Mouse (Mus musculus): Measurements from ENCODE around the gene Ank3. TPM values are rescaled to one million over a fixed set of nuclear protein-coding genes. Genes with fewer than 3 reads are reported as not detected.

Gene Ank3
- total RNA-seq, 1 experiment from 2014 or later: 19.4 TPM

DNA sequence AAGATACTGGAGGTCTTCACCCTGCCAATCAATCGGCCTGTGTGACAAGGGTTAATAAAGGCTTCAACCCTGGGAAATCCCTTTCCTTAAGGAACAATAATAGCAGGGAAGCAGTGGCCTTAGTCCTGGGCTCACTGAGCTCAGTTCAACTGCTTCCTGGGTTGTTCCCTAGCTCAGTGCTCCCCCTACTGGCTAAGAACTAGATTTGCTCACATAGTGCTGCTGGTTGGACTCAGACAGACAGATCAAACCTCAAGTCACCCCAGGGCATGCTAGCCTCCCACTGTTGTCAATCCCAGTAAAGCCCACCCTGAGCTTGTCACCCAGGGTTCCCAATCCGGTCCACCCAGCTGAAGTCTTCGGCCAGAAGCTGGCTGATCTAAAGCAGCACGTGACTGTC is 447.2 kb downstream of the Ank3 start:
- peak; percentile 72 for DNase-seq

DNA sequence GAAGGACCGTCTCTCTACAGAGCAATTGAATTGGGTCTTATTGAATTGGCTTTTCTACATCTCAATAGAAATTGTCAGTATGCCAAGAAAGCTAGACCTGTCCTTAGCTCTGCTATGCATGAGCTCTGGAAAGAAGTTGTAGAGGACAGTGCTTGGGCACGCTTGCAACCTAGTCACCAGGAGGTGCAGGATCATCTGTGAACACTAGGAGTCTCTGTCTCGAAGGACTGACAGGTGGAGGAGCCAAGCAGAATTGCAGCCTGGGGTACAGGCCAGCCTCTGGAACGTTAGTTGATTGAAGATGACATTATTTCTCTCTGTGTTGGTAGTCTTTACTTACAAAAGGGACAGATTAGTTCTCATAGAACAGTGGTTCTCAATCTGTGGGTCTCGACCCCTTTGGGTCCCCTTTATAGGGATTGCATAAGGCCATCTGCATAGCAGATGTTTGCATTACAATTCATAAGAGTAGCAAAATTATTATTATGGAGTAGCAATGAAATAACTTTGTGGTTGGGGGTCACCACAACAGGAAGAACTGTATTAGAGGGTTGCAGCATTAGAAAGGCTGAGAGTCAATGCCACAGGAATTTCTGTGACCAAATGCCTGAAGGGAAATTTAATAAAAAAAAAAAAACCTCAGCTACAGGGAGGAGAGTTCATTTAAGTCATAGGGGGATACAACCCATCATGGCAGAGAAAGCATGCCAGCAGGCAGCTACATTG is 454.0 kb downstream of the Ank3 start:
- no peak for DNase-seq

DNA sequence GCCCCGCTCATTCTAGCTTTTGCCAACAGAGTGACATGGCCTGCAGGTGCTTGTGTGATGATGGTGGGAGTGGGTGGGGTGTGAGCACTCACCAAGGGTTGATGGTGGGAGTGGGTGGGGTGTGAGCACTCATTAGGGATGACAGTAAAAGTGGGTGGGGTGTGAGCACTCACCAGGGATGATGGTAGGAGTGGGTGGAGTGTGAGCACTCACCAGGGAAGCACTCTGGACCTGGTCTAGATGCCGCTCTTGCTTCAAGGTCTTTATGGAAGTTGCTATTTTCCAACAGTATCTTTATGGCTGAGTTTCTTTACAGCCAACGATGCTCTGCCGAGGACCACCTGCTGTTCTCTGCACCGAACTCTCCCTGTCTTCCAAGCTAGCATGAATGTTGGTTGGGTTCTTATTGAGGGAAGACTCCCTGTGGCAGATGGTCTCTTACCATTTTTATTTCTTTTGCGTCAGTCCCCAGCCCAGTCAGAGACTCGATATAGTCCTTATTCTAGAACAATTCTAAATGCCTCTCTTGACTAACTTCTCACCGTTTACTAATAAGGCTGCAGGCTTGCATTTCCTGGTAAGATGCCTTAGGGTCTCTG is 456.1 kb downstream of the Ank3 start:
- no peak for DNase-seq

DNA sequence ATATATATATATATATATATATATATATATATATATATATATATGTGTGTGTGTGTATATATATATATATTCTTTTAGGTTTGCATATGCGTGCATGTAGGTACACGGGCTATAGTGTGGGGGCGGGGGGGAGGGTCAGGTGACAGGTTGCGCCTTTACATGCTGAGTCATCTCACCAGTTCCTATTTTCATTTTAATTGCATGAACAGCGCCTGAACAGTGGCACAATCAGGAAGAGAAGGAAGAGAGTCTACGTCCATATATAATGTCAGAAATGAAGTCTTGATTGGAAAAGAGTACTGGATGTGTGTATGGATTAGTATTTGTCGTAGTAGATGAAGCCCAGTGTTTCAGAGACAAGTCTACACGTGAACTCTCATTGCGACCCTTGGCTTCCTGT is 459.4 kb downstream of the Ank3 start:
- no peak for DNase-seq

DNA sequence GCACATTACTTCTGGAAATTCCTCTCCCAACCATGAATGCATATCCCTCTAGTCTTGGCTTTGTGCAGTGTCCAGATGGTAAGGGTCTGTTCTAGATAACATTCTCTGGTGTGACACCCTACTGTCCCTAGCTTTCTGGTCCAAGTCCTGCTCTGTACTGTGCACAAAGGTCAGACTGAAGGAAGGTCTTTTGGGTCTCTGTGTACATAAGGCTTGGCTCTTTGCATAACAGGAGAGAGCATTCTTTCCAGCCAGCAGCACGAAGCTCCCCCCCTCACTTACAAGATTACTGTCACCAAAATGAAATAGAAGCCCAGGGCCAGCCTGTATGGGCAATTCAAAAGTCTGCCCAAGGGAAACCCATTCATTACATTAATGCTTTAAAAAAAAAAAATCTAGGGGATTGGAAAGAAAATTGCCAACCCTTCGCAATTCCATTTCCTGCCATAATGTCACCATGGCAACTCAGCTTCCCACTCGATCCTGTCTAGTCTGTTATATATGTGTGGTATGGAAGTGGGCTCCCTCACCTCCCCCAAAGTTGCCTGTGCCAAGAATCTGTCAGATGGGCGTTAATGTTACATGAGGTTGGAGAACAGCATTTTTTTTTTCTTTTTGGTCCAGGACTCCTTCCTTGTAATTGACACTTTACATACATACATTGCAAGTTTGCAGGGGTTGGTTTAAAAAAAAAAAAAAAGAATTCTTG is 460.5 kb downstream of the Ank3 start:
- DNase-seq: no peak

DNA sequence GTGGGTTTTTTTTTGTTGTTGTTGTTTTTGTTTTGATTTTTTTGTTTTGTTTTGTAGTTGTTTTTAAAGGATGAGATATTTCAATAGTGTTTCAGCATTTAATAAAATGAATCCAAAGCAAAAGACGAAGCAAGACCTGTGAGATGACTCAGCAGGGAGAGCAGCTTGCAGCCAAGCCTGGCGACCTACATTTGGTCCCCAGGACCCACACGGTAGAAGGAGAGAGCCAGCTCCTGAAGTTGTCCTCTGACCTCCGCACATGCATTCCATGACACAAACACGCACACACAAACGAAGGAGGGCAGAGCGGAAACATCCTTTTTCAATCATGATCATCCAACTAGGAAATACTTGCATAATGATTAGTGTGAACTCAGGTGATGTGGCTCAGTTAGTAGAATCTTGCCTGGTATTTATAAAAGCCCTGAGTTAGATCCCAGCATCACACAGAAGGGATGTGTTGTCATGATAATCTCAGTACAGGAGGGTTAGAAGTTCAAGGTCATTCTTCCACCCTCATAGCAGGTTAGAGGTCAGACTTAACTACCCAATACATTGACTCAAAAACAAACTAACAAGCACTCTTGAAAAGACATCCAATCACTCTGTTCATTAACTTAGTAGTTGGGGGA is 461.4 kb downstream of the Ank3 start:
- DNase-seq: no peak

DNA sequence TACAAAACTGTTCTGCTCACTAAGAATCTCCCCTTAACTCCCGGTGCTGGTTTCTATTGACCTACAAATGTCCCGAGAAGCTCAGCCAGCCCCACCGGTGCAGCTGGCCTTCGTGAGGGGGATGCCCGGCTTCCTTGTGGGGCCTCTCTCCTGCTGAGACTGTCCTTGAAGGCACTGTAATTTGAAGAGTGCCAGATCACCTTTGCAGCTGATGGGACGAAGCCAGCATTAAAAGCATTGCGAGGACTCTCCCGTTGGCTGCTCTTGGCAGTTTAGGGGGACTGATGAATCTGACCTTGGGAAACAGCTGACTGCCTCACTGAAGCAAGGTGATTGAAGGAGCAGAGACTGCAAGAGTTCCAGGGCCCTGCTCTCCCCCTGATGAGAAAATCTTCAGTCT is 464.3 kb downstream of the Ank3 start:
- DNase-seq: no peak

DNA sequence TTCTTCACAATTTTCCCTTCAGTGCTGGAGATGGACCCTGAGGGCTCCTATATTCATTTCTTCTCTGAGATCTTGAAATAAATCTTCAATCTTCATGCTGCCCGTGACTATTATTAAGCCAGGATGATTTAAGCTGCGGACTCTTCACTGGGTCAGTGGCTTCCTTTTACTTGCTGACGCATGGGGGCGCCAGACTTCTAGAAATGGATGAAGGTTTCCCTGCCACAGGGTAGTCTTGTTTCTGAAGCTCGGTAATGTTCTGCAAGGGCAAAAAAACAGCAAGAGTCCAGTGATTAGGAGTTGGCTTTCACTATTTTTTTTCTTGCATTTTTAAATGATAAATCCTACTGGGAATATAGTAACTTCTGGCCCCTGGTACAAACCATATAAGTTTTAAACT is 471.8 kb downstream of the Ank3 start:
- DNase-seq: peak; percentile 93

DNA sequence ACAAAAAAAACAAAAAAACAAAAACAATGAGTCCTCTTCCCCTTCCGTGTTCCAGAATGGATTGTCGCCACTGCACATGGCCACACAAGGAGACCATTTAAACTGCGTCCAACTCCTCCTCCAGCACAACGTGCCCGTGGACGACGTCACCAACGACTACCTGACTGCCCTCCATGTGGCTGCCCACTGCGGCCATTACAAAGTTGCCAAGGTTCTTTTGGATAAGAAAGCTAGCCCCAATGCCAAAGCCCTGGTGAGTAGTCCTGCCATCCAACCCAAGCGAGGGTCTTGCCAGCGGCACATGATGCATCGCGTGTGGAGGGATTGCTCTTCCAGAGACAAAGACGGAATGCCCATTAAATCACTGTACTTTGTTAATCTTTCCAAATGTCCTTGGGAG is 472.4 kb downstream of the Ank3 start:
- peak; percentile 58 for DNase-seq

DNA sequence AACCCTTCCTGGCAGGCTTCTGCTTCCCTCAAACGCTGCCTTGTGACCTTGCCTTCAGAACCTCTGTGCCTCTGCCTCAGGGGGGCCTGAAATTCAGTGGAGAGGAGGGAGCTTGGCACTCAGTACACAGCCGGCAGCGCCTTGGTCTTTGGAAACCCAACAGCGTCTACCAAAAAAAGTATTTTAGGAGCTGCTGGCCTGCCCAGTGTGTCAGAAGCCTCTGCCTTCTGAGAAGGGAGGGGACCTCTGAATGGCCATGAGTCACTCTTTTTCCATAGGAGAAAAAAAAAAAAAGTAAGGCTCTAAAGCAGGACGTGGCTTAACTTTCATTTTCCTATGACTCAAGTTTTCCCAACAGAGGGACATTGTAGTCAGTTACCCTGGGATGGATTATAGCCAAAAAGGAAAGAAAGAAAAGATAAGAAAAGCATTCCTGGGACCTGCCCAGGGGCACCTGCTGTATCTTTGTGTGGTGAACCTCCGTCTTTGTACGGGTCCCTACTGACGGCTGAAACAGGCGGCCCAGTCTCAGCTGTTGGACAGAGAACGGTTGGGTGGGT is 473.7 kb downstream of the Ank3 start:
- DNase-seq: peak; percentile 67

DNA sequence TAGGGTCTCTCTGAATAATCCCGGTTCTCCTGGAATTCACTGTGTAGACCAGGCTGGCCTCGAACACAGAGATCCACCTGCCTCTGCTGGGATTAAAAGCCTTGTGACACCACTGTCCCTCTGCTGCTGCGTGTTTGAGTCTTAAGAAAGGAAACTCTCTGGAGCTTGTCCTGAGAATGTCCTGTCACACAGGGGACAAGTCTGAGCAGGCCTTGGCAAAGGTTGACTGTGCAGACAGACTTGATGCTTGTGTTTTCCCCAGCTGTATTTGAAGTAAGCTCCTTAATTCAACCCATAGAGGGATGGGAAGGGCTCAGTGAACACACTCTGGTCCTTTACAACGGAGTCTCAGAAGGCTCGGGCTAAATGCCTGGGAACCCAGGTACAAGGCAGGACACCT is 474.3 kb downstream of the Ank3 start:
- no peak for DNase-seq

DNA sequence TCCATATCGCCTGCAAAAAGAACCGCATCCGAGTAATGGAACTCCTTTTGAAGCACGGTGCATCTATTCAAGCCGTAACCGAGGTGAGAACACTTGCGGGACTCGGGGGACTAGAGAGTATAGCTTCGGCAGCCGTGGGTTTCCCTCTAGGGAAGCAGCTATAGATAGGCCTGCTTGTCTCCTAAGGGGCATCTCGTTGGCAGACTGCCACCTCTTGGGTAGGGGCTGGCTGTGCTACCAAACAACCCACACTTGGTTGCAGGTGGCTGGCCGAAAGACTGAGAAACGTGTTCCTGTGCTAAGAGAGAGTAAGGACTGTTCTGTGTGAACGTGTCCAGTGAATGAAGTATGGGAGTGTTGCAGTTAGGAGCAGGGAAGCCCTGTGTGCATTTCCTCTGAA is 476.2 kb downstream of the Ank3 start:
- no peak for DNase-seq

DNA sequence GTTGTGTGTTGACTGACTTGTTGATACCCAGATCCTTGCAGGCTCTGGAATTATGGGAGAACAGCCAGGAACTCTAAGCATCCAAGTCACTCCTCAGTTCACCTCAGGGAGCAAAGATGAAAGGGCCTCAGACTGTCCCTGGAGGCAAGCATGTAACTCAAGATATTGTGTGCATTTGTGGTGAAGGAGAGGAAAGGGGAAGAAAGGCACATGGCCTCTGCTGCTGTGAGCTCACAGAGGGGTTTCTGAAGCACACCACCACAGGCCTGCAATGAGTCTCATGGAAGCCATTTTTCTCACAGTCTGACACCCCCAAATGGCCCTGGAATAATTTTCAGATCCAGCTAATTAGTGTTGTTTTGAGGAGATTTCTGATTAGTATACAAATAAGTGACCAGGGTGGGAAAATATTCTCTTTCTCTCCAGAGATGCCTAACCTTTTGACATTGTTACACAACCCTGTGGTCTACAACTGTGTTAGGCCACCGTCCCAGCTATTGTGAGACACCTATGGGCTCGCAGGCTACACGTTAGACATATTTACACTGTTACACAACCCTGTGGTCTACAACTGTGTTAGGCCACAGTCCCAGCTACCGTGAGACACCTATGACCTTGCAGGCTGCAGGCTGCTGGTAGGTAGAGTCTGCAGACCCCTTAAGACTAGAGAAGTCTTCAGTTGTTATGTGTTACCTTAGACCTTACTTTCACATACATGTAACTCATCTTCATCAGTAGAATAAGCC is 485.5 kb downstream of the Ank3 start:
- no peak for DNase-seq

DNA sequence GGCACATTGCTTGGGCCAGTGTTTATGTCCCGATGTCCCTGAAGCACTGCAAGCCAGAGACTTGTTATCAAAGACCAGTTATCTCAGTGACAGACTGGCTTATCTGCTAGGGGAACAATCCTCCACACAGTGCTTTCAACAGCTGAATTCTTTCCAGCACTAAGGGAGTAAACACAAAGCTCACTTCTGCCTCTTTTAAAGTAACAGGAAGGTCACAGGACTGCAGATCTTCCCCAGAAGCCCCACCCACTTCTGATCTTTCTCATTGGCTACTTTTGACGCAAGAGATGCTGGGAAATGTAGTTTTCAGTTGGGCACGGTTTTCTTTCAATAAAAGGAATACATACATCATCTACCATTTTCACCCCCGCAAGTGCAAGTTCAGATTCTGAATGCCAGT is 489.8 kb downstream of the Ank3 start:
- DNase-seq: peak; percentile 76

DNA sequence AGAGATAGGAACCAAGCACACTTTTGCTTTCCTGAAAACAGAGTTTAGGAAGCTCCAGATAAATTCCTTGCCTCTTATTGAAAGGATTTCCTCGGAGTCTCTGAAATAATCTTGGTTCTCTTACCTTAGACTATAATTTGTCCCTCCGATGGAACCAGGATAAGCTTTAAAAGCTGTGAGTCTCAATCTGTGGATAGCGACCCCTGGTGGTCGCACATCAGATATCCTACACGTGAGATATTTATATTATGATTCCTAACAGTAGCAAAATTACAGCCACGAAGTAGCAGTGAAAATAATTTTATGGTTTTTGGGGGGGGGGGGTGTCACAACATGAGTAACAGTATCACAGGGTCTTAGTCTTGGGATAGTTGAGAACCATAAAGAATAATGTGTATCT is 491.2 kb downstream of the Ank3 start:
- DNase-seq: peak; percentile 48

DNA sequence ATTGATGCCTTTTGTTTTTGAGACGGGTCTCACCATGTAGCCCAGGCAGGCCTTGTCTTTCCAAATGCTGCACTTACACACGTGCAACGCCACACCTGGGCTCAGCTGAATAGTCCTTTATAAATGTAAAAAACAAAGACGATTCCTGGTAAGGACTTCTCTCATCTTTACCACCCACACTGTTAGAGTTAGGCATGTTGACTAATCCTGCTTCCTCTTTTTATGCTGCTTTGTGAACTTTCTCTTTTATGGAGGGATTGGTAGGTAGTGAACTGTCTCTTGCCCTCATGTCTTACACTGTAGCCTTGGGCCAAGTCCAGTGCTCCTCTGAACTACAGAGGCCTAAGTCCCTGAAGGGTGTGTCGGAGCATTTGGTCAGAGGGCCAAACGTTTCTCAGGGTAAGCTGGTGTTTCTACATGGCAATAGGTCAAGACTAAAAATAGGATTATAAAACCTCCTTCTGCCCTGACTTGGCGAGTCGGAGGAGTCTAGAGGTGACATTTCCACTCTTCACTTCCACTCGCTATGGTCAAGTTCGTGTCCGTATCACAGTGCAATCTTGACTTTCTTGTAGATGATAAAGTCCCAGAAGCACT is 491.9 kb downstream of the Ank3 start:
- DNase-seq: peak; percentile 52

DNA sequence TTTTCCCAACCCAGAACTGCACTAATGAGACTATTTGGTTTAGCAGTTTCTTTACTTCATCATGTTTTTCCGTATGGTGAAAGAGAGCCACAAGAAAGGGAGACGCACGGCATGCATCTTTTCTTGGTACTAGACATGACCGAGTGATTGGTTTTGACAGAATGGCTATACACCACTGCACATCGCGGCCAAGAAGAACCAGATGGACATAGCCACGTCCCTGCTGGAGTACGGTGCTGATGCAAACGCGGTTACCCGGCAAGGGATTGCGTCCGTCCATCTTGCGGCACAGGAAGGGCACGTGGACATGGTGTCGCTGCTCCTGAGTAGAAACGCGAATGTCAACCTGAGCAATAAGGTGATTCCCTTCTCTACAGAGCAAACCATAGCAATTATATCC is 493.6 kb downstream of the Ank3 start:
- no peak for DNase-seq

DNA sequence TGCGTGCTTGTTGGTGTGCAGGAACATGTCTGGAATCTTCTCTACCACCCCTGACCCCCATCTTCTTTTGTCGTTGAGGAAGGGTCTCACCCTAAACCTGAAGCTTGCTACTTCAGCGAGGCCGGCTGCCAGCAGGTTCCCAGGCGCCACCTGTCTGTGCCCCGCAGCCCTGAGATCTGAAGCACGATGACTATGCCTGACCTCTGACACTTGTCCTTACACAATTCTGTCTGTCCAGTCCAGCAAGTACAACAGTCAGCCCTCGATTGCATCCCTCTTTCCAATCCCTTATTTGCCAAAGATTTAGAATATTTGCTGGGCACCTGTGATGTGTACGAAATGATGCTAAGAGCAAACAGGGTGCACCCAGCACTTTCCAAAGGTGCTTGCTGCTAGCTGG is 497.0 kb downstream of the Ank3 start:
- DNase-seq: no peak

DNA sequence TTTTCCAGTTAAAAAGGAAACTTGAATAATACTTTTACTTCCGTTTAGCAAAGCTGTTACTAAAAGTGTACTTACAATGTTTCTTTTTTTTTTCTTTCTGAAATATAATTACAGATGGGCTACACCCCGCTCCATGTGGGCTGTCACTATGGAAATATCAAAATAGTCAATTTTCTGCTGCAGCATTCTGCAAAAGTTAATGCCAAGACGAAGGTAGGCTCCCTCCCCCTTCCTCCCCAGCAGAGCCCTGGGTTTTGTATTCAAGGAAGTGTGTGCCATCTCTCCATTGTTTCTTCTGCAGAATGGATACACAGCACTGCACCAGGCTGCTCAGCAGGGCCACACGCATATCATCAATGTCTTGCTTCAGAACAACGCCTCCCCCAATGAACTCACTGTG is 499.4 kb downstream of the Ank3 start:
- DNase-seq: no peak

DNA sequence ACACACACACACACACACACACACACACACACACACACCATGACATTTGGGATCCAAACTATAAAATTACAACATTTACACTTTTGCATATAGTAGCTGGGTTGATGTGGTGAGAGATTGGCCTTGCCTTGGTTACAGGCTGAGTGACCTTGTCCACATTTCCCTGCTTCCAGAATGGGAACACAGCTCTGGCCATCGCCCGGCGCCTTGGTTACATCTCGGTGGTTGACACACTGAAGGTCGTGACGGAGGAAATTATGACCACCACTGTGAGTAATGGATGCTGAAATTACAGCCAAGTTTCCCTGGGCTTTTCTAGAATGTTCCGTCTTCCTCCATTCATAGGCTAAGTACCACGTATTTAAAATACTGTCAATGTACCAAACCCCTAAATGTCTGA is 500.2 kb downstream of the Ank3 start:
- peak; percentile 81 for DNase-seq

DNA sequence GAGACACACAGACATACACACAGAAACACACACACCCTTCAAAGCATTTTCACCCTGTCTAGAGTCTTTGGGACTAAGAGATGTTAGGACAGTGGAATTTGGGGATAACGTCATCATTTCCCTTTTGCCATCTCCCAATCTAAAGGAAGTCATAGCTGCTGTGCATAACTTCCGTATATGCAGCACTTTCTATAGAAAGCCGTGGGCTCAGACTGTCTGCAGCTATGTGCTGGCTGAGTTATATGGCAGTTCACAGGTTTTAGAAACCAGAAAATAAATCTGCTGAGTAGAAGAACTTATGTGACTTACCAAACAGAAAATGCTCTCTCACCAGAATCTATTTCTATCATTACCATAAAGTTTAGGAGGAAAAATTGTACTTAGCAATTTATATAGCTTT is 501.2 kb downstream of the Ank3 start:
- DNase-seq: no peak

DNA sequence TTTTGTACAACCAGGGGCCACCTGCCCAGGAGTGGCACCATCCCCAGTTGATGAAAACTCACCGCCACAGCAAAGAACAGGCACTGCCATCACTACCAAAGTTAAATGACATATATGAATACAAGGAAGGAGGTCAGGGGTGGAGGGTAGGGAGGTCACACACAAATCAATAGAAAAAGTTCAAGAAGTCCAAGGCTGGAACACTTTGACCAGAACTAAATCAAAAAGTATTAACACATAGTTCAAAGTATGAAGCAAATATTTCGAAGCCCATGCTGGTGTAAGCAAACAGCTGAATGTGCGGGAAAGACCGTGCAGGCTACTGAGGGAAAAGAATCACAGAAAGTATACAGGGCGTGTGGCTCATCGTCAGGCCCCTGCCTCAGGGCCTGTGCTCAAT is 503.5 kb downstream of the Ank3 start:
- no peak for DNase-seq
